Mouse (Mus musculus): Measurements from ENCODE around the gene Tcf7l2. TPM values are rescaled to one million over a fixed set of nuclear protein-coding genes. Genes with fewer than 3 reads are reported as not detected.
A peak's percentile ranks its signal among the peaks of the same experiment; 100 is the strongest.

The Tcf7l2 gene
- polyA plus RNA-seq, 1 experiment from 2014 or later = 105 TPM

DNA sequence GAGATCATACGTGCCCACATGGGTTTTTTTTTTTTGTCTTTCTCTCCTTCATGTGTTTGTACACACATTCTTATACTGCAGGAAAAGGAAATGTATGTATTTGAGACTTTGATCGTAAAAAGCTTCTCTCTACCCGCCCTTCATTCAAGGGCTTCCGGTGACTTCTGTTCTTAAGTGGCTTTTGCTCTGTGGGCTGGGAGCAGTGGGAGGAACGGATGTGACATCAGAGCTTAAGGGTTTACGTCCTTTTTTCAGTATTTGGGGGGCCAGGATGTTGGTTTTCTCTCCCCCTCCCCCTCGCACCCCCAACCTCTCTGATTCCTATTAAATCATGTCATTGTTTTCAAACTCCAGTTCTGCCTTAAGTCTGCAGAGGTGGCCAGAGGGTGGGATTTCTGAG lies 173.9 kb downstream of the Tcf7l2 start:
- WGBS = 85% methylated on average over 7 of the region's 7 CpGs
- H3K27ac ChIP-seq = no peak overlapping the region
- DNase-seq (ENCODE audit: extremely low spot score, low spot score) = no peak
- peaks cover 7% of the 10 kb centered on the region; the same call in 1 of the 2 replicates for H3K9me3 ChIP-seq
- H3K4me1 ChIP-seq = peaks cover 28% of the 10 kb centered on the region
- H3K36me3 ChIP-seq (replicated peaks) = peaks cover 83% of the 10 kb centered on the region
- H3K27me3 ChIP-seq (ENCODE audit: poor library complexity, severe bottlenecking) = peaks cover 59% of the 10 kb centered on the region
- H3K4me3 ChIP-seq = no peak overlapping the region

- no peak overlapping the region for H3K27ac ChIP-seq
- DNase-seq (ENCODE audit: extremely low spot score, low spot score) = no peak
- H3K4me1 ChIP-seq = peaks cover 24% of the 10 kb centered on the region
- peaks cover 60% of the 10 kb centered on the region for H3K27me3 ChIP-seq (ENCODE audit: poor library complexity, severe bottlenecking)
- peaks cover 7% of the 10 kb centered on the region; the same call in 1 of the 2 replicates for H3K9me3 ChIP-seq
- 97% methylated on average over 3 of the region's 3 CpGs for WGBS
- H3K4me3 ChIP-seq = no peak overlapping the region
- peaks cover 83% of the 10 kb centered on the region for H3K36me3 ChIP-seq (replicated peaks)
These were observed 174.6 kb downstream of the Tcf7l2 start for GRCm38 (mm10) chr19:55916211-55916610.

GRCm38 (mm10) chr19:55923789-55924426 lies 182.3 kb downstream of the Tcf7l2 start:
- Histone ChIP-seq H3K9me3 (no peaks in the 10 kb centered on the region), H3K4me3 (no peak overlapping the region), H3K27ac (peak overlapping the region; percentile 68), H3K36me3 (replicated peaks) (peaks cover 81% of the 10 kb centered on the region), H3K4me1 (peaks cover 22% of the 10 kb centered on the region), H3K27me3 (ENCODE audit: poor library complexity, severe bottlenecking) (peaks cover 65% of the 10 kb centered on the region)
- 24% methylated on average over 12 of the region's 12 CpGs for WGBS
- peak; percentile 62 for DNase-seq (ENCODE audit: extremely low spot score, low spot score)

- Histone ChIP-seq H3K9me3 (no peaks in the 10 kb centered on the region), H3K27ac (no peak overlapping the region), H3K36me3 (replicated peaks) (peaks cover 81% of the 10 kb centered on the region), H3K4me1 (peaks cover 26% of the 10 kb centered on the region), H3K27me3 (ENCODE audit: poor library complexity, severe bottlenecking) (peaks cover 63% of the 10 kb centered on the region), H3K4me3 (no peak overlapping the region)
- 93% methylated on average over 4 of the region's 4 CpGs for WGBS
- no peak for DNase-seq (ENCODE audit: extremely low spot score, low spot score)
These were observed 183.2 kb downstream of the Tcf7l2 start for GRCm38 (mm10) chr19:55924800-55925199.

DNA sequence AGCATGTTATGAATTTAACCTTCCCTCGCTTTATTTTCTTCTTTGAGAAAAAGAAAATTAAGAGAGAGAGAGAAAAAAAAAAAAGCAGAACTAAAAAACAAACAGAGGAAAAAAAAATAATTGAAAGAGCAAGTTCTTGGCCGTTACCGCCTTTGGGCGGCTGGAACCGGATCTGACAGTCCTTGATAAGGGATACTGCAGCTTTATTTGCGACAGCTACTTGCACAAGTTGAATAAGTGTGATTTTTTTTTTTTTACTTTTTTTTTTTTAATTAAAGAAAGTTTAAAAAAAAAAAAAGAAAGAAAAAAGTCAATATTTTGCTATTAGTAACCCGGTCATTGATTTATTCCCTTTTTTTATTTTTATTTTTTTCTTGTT lies 183.8 kb downstream of the Tcf7l2 start:
- 86% methylated on average over 7 of the region's 7 CpGs for WGBS

DNA sequence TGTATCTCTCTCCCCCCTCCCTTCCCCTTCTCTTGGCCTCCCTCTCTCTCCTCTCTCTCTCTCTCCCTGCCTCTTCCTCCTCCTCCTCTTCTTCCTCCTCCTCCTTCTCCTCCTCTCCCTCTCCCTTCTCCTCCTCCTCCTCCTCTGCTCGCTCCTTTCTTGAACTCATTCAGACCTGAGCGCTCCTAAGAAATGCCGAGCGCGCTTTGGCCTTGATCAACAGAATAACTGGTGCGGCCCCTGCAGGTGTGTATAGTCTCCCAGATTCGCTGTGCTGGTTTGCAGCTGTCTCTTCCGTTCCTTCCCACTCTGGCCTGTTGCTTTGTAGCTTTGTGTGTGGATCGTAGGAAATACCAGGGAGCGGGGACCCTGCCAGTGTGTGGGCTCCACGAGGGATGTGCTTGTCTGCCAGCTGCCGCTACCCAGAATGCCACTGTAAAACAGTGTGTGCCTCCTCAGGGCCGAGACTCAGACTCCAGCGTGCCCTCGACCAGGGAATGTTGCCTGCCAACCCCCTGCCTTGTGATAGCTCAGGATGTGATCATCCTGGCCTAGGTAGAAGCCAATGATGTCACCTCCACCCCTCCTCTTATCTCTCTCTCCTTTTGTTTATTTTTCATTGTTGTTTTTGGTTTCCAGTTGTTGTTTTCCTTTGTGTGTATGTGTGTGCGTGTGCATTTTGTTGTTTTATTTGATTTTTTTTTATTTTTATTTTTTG lies 184.3 kb downstream of the Tcf7l2 start:
- Histone ChIP-seq H3K27me3 (ENCODE audit: poor library complexity, severe bottlenecking) (peaks cover 51% of the 10 kb centered on the region), H3K36me3 (replicated peaks) (peaks cover 79% of the 10 kb centered on the region), H3K4me3 (no peak overlapping the region), H3K27ac (peak overlapping the region; percentile 69), H3K4me1 (peaks cover 31% of the 10 kb centered on the region), H3K9me3 (no peaks in the 10 kb centered on the region)
- 85% methylated on average over 16 of the region's 16 CpGs for WGBS
- DNase-seq (ENCODE audit: extremely low spot score, low spot score) = no peak

More for the DNA sequence above, 183.8 kb downstream of the Tcf7l2 start:
- H3K4me3 ChIP-seq = no peak overlapping the region
- peak overlapping the region; percentile 69 for H3K27ac ChIP-seq
- no peak for DNase-seq (ENCODE audit: extremely low spot score, low spot score)
- peaks cover 31% of the 10 kb centered on the region for H3K4me1 ChIP-seq
- no peaks in the 10 kb centered on the region for H3K9me3 ChIP-seq
- peaks cover 80% of the 10 kb centered on the region for H3K36me3 ChIP-seq (replicated peaks)
- peaks cover 56% of the 10 kb centered on the region for H3K27me3 ChIP-seq (ENCODE audit: poor library complexity, severe bottlenecking)

- H3K4me1 ChIP-seq = peaks cover 36% of the 10 kb centered on the region
- H3K9me3 ChIP-seq = peaks cover 5% of the 10 kb centered on the region; the same call in 1 of the 2 replicates
- no peak for DNase-seq (ENCODE audit: extremely low spot score, low spot score)
- no peak overlapping the region for H3K27ac ChIP-seq
- H3K27me3 ChIP-seq (ENCODE audit: poor library complexity, severe bottlenecking) = peaks cover 40% of the 10 kb centered on the region
- WGBS = 93% methylated on average over 16 of the region's 16 CpGs
- no peak overlapping the region for H3K4me3 ChIP-seq
- peaks cover 79% of the 10 kb centered on the region for H3K36me3 ChIP-seq (replicated peaks)
These were observed 185.4 kb downstream of the Tcf7l2 start for GRCm38 (mm10) chr19:55926858-55927673.

- peaks cover 75% of the 10 kb centered on the region for H3K36me3 ChIP-seq (replicated peaks)
- H3K27ac ChIP-seq = no peak overlapping the region
- peaks cover 36% of the 10 kb centered on the region for H3K4me1 ChIP-seq
- 94% methylated on average over 9 of the region's 9 CpGs for WGBS
- peaks cover 5% of the 10 kb centered on the region; the same call in 1 of the 2 replicates for H3K9me3 ChIP-seq
- no peak for DNase-seq (ENCODE audit: extremely low spot score, low spot score)
- no peak overlapping the region for H3K4me3 ChIP-seq
- peaks cover 34% of the 10 kb centered on the region for H3K27me3 ChIP-seq (ENCODE audit: poor library complexity, severe bottlenecking)
These were observed 186.0 kb downstream of the Tcf7l2 start for GRCm38 (mm10) chr19:55927674-55928061.

DNA sequence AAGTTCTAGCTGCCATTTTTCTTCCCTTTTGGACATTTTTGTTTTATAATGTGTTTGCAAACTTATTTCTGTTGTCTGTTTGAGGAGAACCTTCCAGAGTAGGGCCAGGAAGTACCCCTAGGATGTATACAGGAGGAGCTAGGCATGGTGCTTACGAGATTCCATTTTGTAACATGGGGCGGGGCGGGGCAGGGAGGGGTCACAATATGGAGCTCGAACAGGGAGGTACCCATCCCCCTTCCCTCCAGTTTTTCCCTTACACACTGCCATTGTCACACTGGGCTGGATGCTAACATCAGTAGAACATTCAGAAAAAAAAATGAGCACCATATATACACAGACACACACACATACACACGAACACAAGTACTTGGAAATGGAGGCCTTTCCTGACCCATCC lies 187.1 kb downstream of the Tcf7l2 start:
- H3K9me3 ChIP-seq = peaks cover 5% of the 10 kb centered on the region; the same call in 1 of the 2 replicates
- H3K36me3 ChIP-seq (replicated peaks) = peaks cover 67% of the 10 kb centered on the region
- no peak for DNase-seq (ENCODE audit: extremely low spot score, low spot score)

GRCm38 (mm10) chr19:55931642-55932041 lies 190.0 kb downstream of the Tcf7l2 start:
- peaks cover 35% of the 10 kb centered on the region for H3K4me1 ChIP-seq
- peaks cover 54% of the 10 kb centered on the region for H3K36me3 ChIP-seq (replicated peaks)
- H3K4me3 ChIP-seq = no peak overlapping the region
- peaks cover 5% of the 10 kb centered on the region; the same call in 1 of the 2 replicates for H3K9me3 ChIP-seq
- H3K27ac ChIP-seq = no peak overlapping the region
- peaks cover 13% of the 10 kb centered on the region; the same call in 1 of the 2 replicates for H3K27me3 ChIP-seq (ENCODE audit: poor library complexity, severe bottlenecking)
- WGBS = 95% methylated on average over 17 of the region's 17 CpGs
- DNase-seq (ENCODE audit: extremely low spot score, low spot score) = no peak

More for the DNA sequence above, 187.1 kb downstream of the Tcf7l2 start:
- H3K4me3 ChIP-seq = no peak overlapping the region
- 93% methylated on average over 5 of the region's 5 CpGs for WGBS
- no peak overlapping the region for H3K27ac ChIP-seq
- H3K27me3 ChIP-seq (ENCODE audit: poor library complexity, severe bottlenecking) = peaks cover 24% of the 10 kb centered on the region
- peaks cover 34% of the 10 kb centered on the region for H3K4me1 ChIP-seq

DNA sequence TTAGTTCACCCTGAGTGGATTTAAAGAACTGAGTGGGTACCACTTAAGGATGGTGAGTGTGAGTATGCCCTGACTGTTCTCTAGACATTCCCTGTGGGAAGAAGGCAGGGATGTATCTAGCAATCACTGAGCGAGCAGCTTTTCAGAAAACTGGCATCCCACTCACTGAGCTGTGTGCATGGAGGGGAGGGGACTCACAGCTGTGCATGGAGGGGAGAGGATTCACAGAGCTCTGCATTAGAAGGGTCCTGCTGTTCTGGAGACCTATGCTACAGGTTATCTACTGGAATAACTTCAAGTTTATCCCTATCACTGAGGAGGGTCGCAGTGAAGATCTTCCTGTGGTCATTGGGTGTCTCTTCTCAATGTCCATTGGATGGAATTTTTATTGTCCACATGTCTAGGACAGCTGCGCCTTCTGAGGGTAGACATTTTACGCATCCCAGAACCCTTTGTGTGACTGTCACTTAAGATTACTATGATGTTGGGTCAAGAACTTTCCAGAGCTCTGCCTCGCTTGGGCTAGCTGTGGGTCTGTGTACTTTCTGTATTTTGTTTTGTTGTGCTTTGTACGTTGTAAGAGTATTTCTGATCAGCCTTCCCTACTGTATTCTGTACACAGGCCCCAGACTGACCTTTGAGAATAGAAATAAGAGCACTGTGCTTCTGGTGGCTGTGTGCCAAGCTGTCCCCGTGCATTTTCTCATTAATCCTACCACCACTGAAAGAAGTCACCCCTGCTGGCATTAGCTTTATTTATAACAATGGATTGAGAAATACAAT lies 192.5 kb downstream of the Tcf7l2 start:
- WGBS = 80% methylated on average over 7 of the region's 7 CpGs
- DNase-seq (ENCODE audit: extremely low spot score, low spot score) = no peak
- Histone ChIP-seq H3K4me3 (no peak overlapping the region), H3K27me3 (ENCODE audit: poor library complexity, severe bottlenecking) (peaks cover 14% of the 10 kb centered on the region), H3K4me1 (peaks cover 28% of the 10 kb centered on the region), H3K9me3 (peaks cover 5% of the 10 kb centered on the region; the same call in 1 of the 2 replicates), H3K36me3 (replicated peaks) (peaks cover 29% of the 10 kb centered on the region), H3K27ac (no peak overlapping the region)

- DNase-seq (ENCODE audit: extremely low spot score, low spot score) = no peak
- WGBS = 93% methylated on average over 3 of the region's 3 CpGs
- Histone ChIP-seq H3K27ac (no peak overlapping the region), H3K36me3 (replicated peaks) (peaks cover 24% of the 10 kb centered on the region), H3K4me3 (no peak overlapping the region), H3K4me1 (peaks cover 26% of the 10 kb centered on the region), H3K27me3 (ENCODE audit: poor library complexity, severe bottlenecking) (peaks cover 14% of the 10 kb centered on the region), H3K9me3 (peaks cover 5% of the 10 kb centered on the region; the same call in 1 of the 2 replicates)
These were observed 193.0 kb downstream of the Tcf7l2 start for GRCm38 (mm10) chr19:55934730-55935003.
